Comparison of ENCODE assay signal across 12 mouse cellular contexts in genomic region chr19:59393777-59394441, GRCm38 (mm10). TPM values are rescaled to one million over a fixed set of nuclear protein-coding genes. Genes with fewer than 3 reads are reported as not detected.
DNase-seq lines count a peak whose midpoint lies in the region; ATAC-seq lines count a peak whose summit lies in the region.
"Had no signal": no experiment of that assay in that cellular context is flagged by ENCODE, and none has a peak within 500 bp of the region (broad histone marks: within the 10 kb centered on the region; RNA-seq: fewer than 3 reads in every experiment).

No protein-coding gene starts in this region.

- no peaks in the 10 kb centered on the region for H3K36me3 ChIP-seq in hindbrain, embryonic 12.5 days
- H3K36me3 ChIP-seq: liver, embryonic 12.5 days; midbrain, embryonic 12.5 days had no signal

- no peaks in the 10 kb centered on the region for H3K9me3 ChIP-seq in hindbrain, embryonic 12.5 days (replicated peaks)
- H3K9me3 ChIP-seq: liver, embryonic 12.5 days; midbrain, embryonic 12.5 days had no signal

- 11% methylated on average over 8 of the region's 8 CpGs for WGBS in hindbrain, embryonic 12.5 days

- peaks cover 22% of the 10 kb centered on the region for H3K27me3 ChIP-seq in hindbrain, embryonic 12.5 days

- peak; percentile 29; the same call in 1 of the 2 replicates for ATAC-seq in hindbrain, embryonic 12.5 days (ENCODE audit: low FRiP score)
- ATAC-seq: liver, embryonic 12.5 days had no signal

- H3K27ac ChIP-seq in hindbrain, embryonic 12.5 days, result no peak overlapping the region
- H3K27ac ChIP-seq: liver, embryonic 12.5 days; midbrain, embryonic 12.5 days had no signal

- H3K4me1 ChIP-seq in hindbrain, embryonic 12.5 days, result peaks cover 10% of the 10 kb centered on the region

- peak; percentile 46 for DNase-seq in brain, adult 2 months (ENCODE audit: low read depth, low spot score)
- peak; percentile 35 for DNase-seq in cerebellum, adult 9-11 months
- peak; percentile 53 for DNase-seq in left cerebral cortex, postnatal 4 days
- no peak for DNase-seq in adrenal gland, postnatal 10 days
- DNase-seq in heart, postnatal 10 days, result no peak
- no peak for DNase-seq in kidney, postnatal 36 days
- DNase-seq: kidney, adult 8-10 months; thymus, postnatal 14 days had no signal

- no peak overlapping the region for H3K4me3 ChIP-seq in hindbrain, embryonic 12.5 days
- H3K4me3 ChIP-seq: liver, embryonic 12.5 days; midbrain, embryonic 12.5 days had no signal

- no peak overlapping the region for H3K4me2 ChIP-seq in hindbrain, embryonic 12.5 days (replicated peaks)
- H3K4me2 ChIP-seq: heart, embryonic 11.5 days; liver, embryonic 12.5 days; midbrain, embryonic 12.5 days had no signal

- intact Hi-C loops in left cerebral cortex, postnatal 4 days (cut with DNase I), result no loop called here
- intact Hi-C loops in heart, postnatal 10 days (cut with DNase I), result no loop called here

- no peak overlapping the region for H3K9ac ChIP-seq in hindbrain, embryonic 12.5 days
- H3K9ac ChIP-seq: liver, embryonic 12.5 days; midbrain, embryonic 12.5 days had no signal

RNA-seq across cellular contexts. Expression of gene Pdzd8, which starts 48.3 kb away (rescaled TPM):
- 16.7 and 18.9 TPM in 2 replicates for polyA plus RNA-seq in hindbrain, embryonic 12.5 days (2016; fragmentation: Nextera tagmentation; extraction: Ambion mirVana)
- 10 to 100 TPM; 49.5 to 49.6 TPM for total RNA-seq in left cerebral cortex, postnatal 4 days (2021)
- total RNA-seq in adrenal gland, postnatal 10 days (2021), result 10 to 100 TPM; 31.9 to 33.3 TPM
- total RNA-seq in heart, postnatal 10 days (2021), result 10 to 100 TPM; 30.4 to 31.3 TPM

Comparison
In these comparisons a context has a peak if more than half of its experiments do, and no peak if none do; other contexts are left out.
1. DNase-seq: peak in brain, adult 2 months (single experiment), cerebellum, adult 9-11 months (single experiment) and left cerebral cortex, postnatal 4 days (single experiment); none in adrenal gland, postnatal 10 days (single experiment), heart, postnatal 10 days (0 of 2) and kidney, postnatal 36 days (0 of 2).